Comparison of ENCODE assay signal across 9 mouse cellular contexts in the genomic region with DNA sequence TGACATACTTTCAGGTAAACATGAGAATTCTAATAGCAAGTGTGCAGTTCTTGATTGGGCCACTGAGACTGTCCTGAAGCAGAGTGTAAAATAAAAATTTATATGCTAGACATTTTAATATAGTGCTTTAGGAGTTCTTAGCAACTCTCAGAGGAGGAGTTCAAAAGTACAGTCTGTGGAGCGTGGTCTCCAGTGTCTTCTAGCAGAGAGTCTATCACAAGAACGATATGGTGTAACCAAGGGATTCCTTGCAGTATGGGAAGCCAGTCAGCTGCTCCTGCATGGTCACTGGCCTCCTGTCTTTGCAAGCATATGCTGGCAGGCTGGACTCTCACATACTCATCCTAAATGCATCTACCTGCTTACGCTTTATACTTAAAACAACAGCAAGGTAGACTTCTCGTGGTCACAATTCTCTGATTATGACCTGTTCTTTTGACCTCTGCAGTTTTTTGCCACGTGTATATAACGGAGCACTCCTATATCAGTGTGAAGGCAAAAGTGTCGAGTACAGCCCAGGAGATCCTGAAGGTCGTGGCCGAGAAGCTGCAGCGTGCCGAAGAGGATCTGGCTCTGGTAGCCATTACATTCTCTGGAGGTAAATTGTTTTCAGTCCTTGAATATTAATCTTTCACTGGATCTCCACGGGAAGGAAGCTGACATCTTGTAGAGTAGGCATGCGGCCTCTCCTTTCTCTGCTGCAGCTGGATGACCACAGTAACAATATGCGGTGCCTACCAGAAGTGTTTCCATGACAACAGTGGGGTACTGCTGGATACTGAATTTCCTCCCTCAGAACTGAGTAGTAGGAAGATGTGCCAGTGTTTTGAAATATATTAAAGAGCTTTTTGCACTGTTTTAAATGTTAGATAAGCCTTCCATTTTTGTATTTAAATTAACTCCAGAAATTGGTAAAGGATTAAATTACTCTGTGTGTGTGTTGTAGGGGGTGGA.
A peak's percentile ranks its signal among the peaks of the same experiment; 100 is the strongest.
DNase-seq lines count a peak whose midpoint lies in the region; ATAC-seq lines count a peak whose summit lies in the region.
"Had no signal": no experiment of that assay in that cellular context is flagged by ENCODE, and none has a peak within 500 bp of the region (broad histone marks: within the 10 kb centered on the region; RNA-seq: fewer than 3 reads in every experiment).

No protein-coding gene starts in this region.

- H3K4me2 ChIP-seq in heart, embryonic 15.5 days: no peak overlapping the region
- no peak overlapping the region for H3K4me2 ChIP-seq in forebrain, embryonic 13.5 days

- H3K9ac ChIP-seq in heart, embryonic 15.5 days: no peak overlapping the region
- no peak overlapping the region for H3K9ac ChIP-seq in forebrain, embryonic 13.5 days

- no peaks in the 10 kb centered on the region for H3K36me3 ChIP-seq in heart, embryonic 15.5 days
- H3K36me3 ChIP-seq in forebrain, embryonic 13.5 days (ENCODE audit: poor library complexity, severe bottlenecking): 0 out of 2 replicates have a peak, but pooled peaks cover 4% of the 10 kb centered on the region

- no peak for DNase-seq in heart, adult 9 months (ENCODE audit: low spot score in 2 of 2)
- peak; percentile 58 for DNase-seq in brain, adult 2 months (ENCODE audit: low read depth, low spot score)
- no peak for DNase-seq in cerebellum, adult 11 months
- no peak for DNase-seq in thymus, postnatal 10 days (ENCODE audit: low spot score in 2 of 2)
- DNase-seq in ovary, postnatal 14 days (ENCODE audit: low spot score): no peak

- no peaks in the 10 kb centered on the region for H3K9me3 ChIP-seq in heart, embryonic 15.5 days (replicated peaks)
- H3K9me3 ChIP-seq in forebrain, embryonic 13.5 days (replicated peaks): no peaks in the 10 kb centered on the region

- no peak overlapping the region for H3K4me3 ChIP-seq in heart, embryonic 15.5 days
- no peak overlapping the region for H3K4me3 ChIP-seq in forebrain, embryonic 13.5 days
- H3K4me3 ChIP-seq: erythroblast, embryonic 14.5 days had no signal

- H3K4me1 ChIP-seq in heart, embryonic 15.5 days (replicated peaks): peaks cover 6% of the 10 kb centered on the region
- H3K4me1 ChIP-seq in forebrain, embryonic 13.5 days: peaks cover 27% of the 10 kb centered on the region; the same call in 1 of the 2 replicates

- H3K27me3 ChIP-seq in heart, embryonic 15.5 days: no peaks in the 10 kb centered on the region
- H3K27me3 ChIP-seq in forebrain, embryonic 13.5 days: no peaks in the 10 kb centered on the region

- no peak for ATAC-seq in heart, embryonic 15.5 days (replicated peaks; ENCODE audit: insufficient number of reproducible peaks, insufficient read depth, low FRiP score, low read depth)
- peak; percentile 81 for ATAC-seq in forebrain, embryonic 13.5 days
- ATAC-seq in megakaryocyte progenitor cell, adult 5-6 weeks (replicated peaks; ENCODE audit: poor library complexity): peak; percentile 77

- H3K27ac ChIP-seq in heart, embryonic 15.5 days: 0 out of 2 replicates have a peak overlapping the region, but pooled peaks have one; percentile 19
- peak overlapping the region; percentile 0; the same call in 1 of the 2 replicates for H3K27ac ChIP-seq in forebrain, embryonic 13.5 days

- 58% methylated on average over 14 of the region's 14 CpGs for WGBS in heart, embryonic 15.5 days
- 64% methylated on average over 14 of the region's 14 CpGs for WGBS in forebrain, embryonic 13.5 days
